Mouse (Mus musculus) v-Abl transformed pro-B cells (cell line): ENCODE results near the gene Slc6a5.

ENCODE experiments used
- in situ Hi-C, 2 experiments: fragments of 400-800 bp; cut with MboI; formaldehyde crosslinking; loops; one replicate each; pipeline ENCODE4 v1.15.1; 2025; ENCODE audit not compliant: unreplicated experiment in 2 of 2

Slc6a5 gene

DNA sequence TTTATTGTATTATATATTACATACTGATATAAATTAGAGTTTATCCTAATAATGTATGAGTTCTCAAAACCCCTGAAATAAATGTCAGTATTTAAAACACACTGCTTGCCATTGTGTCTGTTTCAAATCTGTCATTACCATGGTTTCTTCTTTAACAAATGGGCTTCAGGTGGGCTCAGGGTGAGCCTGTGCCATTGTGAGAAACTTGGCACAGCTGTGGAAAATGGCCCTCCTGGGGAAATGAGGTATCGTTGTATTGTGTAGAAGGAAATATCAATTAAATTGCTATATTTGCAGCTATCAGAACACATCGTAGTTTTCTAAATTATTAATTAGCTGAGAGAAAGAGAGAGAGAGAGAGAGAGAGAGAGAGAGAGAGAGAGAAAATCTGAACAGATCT lies 53.8 kb downstream of the Slc6a5 start:
- in situ Hi-C loops = loop anchor here in 1 of 2 experiments (25.0 kb wide), 1 partner anchor 1649 kb away; the partner anchor contains the start of gene Slc17a6

DNA sequence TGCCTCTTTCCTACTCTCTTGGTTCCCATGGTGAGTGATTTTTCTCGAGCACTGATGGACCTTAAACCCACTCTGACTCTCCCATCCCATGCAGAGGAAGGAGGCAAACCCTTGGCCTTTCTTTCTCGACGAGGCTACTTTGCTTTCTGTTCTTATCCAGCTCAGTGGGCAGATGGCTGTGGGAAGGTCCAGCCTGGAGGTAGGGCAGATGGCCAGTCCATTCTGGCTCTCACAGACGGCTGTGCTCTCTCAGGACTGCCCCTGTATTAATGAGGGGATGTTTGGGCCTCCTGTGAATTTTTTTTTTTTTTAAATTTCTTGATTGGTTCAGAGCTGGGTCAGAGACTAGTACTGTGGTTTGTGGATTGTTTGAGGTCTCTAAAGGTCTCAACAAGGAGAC lies 59.6 kb downstream of the Slc6a5 start:
- in situ Hi-C loops = loop anchor here in 1 of 2 experiments (25.0 kb wide), 1 partner anchor 1643 kb away; the partner anchor contains the start of gene Slc17a6

DNA sequence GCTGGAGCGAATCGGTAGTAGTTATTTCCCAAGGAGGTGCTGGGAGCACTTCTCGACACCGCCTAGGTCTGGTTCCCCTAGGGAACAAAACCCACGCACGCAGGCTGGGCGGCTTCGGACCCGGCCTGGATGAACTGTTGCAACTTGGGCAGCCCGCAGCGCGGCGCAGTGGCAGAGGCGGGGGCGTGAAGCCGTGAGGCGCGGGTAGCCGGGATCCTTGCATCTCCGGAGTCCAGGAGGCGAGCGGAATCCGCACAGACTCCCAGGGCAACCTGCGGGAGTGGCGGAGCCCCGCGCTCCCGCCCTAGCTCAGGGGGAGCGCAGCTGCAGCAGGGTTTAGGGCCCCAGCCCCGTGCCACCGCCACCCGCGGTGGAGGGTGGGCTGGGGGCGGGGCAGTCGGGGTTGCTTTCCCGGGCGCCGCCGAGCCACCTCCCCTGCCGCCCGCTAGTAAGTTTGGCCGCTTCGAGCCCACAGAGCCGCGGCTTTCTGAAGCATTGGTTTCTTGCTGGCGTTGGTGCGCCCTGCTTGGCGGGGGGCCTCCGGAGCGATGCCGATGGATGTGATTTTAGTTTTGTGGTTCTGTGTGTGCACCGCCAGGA lies 65.0 kb downstream of the Slc6a5 start, which contains the start of gene Nell1:
Nell1 (plus strand) TSS at position 24 of the 600 bp plus-strand sequence.
- in situ Hi-C loops = loop anchor here in 1 of 2 experiments (25.0 kb wide), 1 partner anchor 1637 kb away; the partner anchor contains the start of gene Slc17a6

DNA sequence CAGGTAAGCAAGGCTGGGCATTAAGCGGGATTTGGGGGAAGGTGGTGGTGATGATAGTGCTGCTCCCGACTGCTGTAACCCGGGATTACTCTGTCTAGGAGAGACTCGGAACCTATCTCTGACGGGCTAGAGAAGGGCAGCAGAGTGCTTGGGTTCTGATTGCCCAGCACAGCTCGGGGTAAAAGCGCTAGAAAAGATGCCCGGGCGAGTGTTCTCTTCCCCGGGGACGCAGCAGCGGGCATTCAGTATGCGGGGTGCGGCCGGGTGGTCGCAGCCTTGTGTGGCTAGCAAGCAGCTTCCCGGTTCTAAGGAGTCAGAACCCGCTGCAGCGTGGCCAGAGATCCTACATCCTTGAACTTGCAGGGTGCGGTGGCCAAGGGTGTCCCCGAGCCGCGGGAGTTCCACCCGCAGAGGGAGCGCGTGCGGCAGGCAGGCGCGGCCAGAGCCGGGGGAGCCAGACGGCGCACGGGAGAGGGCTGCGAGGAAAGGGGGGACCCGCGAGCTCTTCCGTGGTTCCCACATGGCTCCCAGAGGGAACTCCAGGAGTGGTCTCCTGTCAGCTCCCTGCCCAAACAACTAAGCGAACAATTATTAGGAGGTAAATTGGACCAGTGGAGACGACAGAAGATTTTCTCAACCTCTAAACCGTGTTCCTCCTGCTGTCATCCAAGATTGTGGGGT lies 65.6 kb downstream of the Slc6a5 start:
- in situ Hi-C loops = no loop called here

DNA sequence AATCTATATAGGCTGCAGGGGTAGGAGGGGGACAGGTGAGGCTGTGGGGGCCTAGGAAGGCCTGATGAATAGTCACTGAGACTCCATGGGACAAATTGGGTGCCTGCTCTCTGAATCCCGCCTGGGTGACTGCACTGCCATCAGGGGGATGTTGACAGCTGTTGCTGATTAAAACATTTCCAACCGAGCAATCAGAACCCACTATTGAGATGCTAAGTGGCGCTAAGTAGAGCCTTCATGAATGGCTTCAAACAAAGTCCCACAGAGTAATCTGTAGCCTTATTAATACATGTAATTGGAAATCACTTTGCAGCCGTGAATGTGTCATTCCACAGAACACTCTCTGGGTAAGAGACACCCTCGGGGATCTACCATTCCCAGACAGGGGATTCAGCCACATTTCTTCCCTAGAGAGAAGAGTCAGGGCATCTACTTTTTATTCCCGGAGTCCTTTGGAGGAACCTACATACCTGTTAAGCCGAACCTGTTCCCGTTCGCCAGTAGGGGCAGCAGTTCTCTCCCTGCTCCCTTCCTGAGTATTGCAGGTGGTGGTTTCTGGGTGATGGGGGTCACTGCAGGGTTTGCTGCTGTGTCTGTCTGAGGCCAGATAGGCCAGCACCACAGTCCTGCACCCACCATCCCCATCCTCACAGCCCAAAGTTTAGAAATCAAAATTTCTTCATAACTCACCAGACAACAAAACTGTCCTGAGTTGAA lies 71.7 kb downstream of the Slc6a5 start:
- in situ Hi-C loops = no loop called here

DNA sequence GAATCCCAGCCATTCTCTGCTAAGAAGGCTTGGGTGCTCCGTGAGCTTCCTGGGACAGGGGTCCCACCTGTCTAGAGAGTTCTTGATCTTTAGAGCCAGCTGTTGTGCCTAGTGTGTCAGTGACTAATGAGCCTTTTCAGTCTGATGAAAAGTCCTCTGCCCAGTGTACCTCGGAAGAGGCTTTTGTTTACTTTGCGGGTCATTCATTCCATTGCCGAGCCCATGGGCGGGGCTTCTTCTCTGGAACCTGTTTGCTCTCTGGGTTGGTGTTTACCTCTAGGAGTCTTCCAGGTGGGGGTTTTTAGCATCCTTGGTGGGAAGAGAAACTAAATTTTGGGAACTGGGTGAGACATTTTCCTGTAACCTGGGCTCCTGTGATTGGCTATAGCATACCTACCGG lies 74.8 kb downstream of the Slc6a5 start:
- in situ Hi-C loops = no loop called here

DNA sequence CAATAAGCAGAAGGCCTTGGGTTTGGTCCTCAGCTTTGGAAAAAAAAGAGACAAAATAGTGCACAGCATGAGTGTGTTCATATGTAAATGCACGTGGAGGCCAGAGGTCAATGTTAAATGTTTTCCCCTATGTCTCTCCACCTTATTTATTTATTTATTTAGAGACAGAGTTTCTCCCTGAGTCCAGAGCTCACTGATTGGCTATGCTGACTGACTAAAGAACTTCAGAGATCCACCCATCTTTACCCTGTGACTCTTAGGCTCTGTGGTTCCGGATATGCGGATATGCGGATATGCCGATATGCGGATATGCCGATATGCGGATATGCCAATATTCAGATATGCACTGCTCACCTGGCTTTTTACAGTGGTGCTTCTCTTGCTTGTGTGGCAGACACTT lies 76.0 kb downstream of the Slc6a5 start:
- in situ Hi-C loops = no loop called here

DNA sequence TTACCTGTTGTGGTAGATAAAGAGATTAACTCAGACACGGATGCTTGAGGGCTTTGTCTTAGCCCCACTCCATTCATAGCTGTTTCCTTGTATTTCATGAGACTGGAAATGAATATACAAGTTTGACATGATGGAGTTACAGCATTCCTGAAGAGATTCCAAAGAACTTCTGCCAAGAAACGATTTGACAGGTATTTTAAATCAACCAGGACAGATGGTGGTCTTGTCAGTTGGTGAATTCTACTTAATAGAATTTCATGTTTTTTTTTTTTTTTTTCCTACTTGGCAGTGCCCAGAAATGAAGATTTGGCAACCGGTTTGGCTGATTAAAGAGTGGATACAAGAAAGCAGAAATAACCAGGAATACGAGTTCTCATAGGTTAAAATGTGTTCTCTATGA lies 89.4 kb downstream of the Slc6a5 start:
- in situ Hi-C loops = no loop called here

DNA sequence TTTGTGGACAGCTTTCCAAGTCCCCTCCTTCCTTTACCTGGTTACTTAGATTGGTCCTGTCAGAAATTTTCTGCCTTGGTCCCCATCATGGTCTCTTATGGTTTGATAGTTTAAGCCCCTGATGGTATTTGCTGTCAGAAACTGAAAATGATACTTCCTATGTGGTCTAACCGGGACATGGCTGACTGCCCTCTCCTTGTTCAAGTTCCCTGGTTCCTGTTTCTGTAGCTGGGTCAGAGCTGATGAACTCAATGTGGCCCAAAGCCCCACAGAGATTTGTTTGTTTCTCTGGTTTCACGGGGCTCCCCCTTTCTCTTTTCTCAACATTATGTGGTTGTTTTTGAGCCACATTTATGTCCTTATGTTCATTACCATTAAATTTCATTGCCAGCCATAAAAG lies 95.3 kb downstream of the Slc6a5 start:
- in situ Hi-C loops = no loop called here
